Mouse (Mus musculus) heart, embryonic 12.5 days (tissue): ENCODE data around the gene Rcbtb1. TPM values are rescaled to one million over a fixed set of nuclear protein-coding genes. Genes with fewer than 3 reads are reported as not detected.
A peak's percentile ranks its signal among the peaks of the same experiment; 100 is the strongest.

Experiments used
- ATAC-seq: fragments of 200-750 bp; cut with Nextera tagmentation; 2 replicates; pipeline ENCODE4 v1.8.0; 2017; ENCODE audit warnings: moderate TSS enrichment, moderate library complexity; ENCODE audit not compliant: insufficient number of reproducible peaks, low FRiP score
- H3K27ac ChIP-seq: fragments of 300-500 bp; sonication (generic); 2 replicates; pipeline ENCODE4 v1.5.1; 2016; ENCODE audit warnings: mild to moderate bottlenecking, moderate library complexity; ENCODE audit not compliant: poor library complexity, severe bottlenecking
- H3K27me3 ChIP-seq: fragments of 300-500 bp; sonication (generic); replicated peaks from 2 replicates; pipeline ENCODE4 v1.6.1; 2016; ENCODE audit warnings: mild to moderate bottlenecking, moderate library complexity
- H3K36me3 ChIP-seq: fragments of 300-500 bp; sonication (generic); 2 replicates; pipeline ENCODE4 v1.6.1; 2016; ENCODE audit warnings: mild to moderate bottlenecking, moderate library complexity
- H3K4me1 ChIP-seq: fragments of 300-500 bp; sonication (generic); replicated peaks from 2 replicates; pipeline ENCODE4 v1.6.1; 2016; ENCODE audit warnings: mild to moderate bottlenecking
- H3K4me2 ChIP-seq: fragments of 300-500 bp; sonication (generic); 2 replicates; pipeline ENCODE4 v1.6.1; 2016; ENCODE audit warnings: mild to moderate bottlenecking, moderate library complexity
- H3K4me3 ChIP-seq: fragments of 300-500 bp; sonication (generic); 2 replicates; pipeline ENCODE4 v1.5.1; 2016; ENCODE audit warnings: mild to moderate bottlenecking
- H3K9ac ChIP-seq: fragments of 300-500 bp; sonication (generic); 2 replicates; pipeline ENCODE4 v1.6.1; 2016; ENCODE audit warnings: mild to moderate bottlenecking, moderate library complexity
- H3K9me3 ChIP-seq: fragments of 300-500 bp; sonication (generic); replicated peaks from 2 replicates; pipeline ENCODE4 v1.6.1; 2016; ENCODE audit warnings: mild to moderate bottlenecking, moderate library complexity
- WGBS: fragments of 180-500 bp; shearing (Covaris S2); methylation state at CpG from one replicate; pipeline ENCODE4 v1.1.7; 2016; 5-methylcytosine and 5-hydroxymethylcytosine counted together
- polyA plus RNA-seq: library from polyadenylated mRNA; unstranded; fragments of >200 nt; fragmentation: Nextera tagmentation; extraction: Ambion mirVana; gene quantifications from 2 replicates; pipeline ENCODE4 v1.2.1, GENCODE M21; 2016

Rcbtb1 gene
- 33.3 TPM in 2 replicates for polyA plus RNA-seq

DNA sequence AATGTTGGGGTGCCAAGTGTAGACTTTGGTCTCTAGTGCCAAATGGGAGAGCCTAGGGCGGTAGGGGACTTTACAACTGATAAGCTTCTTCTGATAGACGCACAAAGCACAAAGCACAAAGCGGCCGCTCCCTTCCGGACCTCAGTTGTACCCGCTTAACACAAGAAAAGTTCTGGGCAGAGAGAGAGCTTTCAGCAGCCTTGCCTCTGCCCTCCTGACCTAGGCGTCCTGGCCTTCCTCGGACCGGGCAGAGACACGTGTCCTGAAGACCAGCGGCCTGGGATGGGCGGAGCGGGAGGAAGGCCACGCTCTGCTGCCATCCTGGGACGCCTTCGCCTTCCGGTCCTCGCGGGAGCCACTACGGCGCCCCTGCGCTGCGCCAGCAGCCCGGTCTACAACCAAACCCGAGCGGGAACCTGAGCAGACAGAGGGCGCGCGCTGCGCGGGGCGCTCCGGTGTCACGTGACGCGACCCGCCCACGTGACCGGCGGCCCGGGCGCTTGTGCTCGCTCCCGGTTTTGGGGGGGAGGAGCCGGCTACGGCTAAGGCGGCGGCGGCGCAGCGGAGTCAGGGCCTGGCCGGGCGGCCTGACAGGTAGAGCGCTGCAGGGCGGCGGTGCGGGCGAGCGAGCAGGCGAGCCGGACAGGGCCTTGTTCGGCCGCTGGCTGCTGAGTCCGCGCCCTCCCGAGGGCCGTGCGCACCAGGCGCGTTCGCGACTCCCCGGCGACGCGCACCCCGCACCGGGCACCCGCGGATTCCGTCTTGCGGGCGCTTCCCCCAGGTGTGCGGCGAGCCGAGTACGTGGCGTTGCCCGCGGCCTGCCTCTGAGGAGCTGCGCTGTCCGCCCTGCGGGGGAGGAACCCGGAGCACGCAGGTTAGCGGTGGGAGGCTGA lies at the start of gene Rcbtb1:
Gene Rcbtb1 (plus strand): TSS at position 499 of the 893 bp plus-strand sequence.
- Histone ChIP-seq H3K27ac (peak within 1 kb of the TSS; percentile 96), H3K27me3 (no peaks in the 10 kb centered on the region), H3K9me3 (no peaks in the 10 kb centered on the region), H3K36me3 (no peaks in the 10 kb centered on the region), H3K9ac (peak within 1 kb of the TSS; percentile 91), H3K4me2 (peak within 1 kb of the TSS; percentile 71), H3K4me1 (peaks cover 21% of the 10 kb centered on the region), H3K4me3 (peak within 1 kb of the TSS; percentile 90)
- ATAC-seq: peak; percentile 96
- under 1% methylated on average over 94 of the region's 96 CpGs for WGBS

DNA sequence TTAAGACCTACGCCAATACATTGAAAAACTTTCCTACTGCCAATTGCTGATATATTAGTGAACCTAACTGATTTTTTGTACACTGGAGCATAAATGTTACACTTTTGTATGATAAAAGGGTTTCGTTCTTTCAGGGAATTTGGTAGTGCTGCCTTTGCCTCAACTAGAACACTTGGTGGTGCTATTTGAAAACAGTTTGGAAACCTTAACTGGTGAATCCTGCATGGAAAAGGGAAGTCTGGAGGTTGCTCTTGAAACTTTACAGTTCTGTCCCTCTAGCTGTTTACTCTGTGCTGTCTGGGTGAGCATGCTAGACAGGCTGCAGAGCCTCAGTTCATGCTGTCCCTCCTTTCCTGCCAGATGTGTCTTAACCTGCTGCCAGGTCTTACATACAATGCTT lies 45.4 kb upstream of the Rcbtb1 start:
- no peak overlapping the region for H3K4me2 ChIP-seq
- no peaks in the 10 kb centered on the region for H3K9me3 ChIP-seq
- no peak for ATAC-seq
- WGBS: 68% methylated on average over 2 of the region's 2 CpGs
- no peak overlapping the region for H3K4me3 ChIP-seq
- H3K9ac ChIP-seq: no peak overlapping the region
- no peaks in the 10 kb centered on the region for H3K36me3 ChIP-seq
- no peaks in the 10 kb centered on the region for H3K27me3 ChIP-seq
- no peak overlapping the region for H3K27ac ChIP-seq
- H3K4me1 ChIP-seq: no peaks in the 10 kb centered on the region

DNA sequence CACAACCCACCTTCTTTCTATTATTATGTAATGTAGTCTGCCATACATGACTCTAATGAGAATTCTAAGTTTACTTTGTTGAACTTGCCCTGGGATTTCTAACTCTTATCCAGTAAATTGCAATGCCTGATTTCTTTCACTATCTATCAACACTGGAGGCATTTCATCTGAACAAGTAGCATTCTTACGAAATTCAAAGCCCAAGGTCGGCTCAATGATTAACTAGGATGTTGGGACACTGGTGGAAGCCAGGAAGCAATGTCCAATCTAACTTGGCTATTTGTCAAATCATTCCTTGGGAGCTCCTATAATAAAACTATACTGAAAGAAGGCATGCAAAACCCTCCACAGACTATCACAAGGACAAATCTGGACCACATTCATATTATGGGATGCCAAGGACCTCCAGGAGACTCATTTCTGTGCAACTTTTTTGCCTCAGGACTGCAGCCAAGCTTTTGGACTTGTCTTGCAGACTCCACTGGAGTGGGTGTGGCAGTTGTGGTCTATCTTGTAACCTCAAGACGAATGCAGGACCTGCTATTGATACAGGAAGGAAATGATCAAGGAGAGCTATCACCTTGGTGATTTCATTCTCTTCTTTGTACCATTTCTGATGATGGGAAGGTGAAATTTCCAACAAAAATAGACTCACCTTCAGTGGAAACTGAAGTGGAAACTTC lies 43.9 kb upstream of the Rcbtb1 start:
- H3K9me3 ChIP-seq: no peaks in the 10 kb centered on the region
- 61% methylated on average over 3 of the region's 3 CpGs for WGBS
- no peaks in the 10 kb centered on the region for H3K36me3 ChIP-seq
- no peak overlapping the region for H3K4me3 ChIP-seq
- no peak overlapping the region for H3K9ac ChIP-seq
- no peaks in the 10 kb centered on the region for H3K4me1 ChIP-seq
- no peak overlapping the region for H3K4me2 ChIP-seq
- no peak for ATAC-seq
- no peaks in the 10 kb centered on the region for H3K27me3 ChIP-seq
- no peak overlapping the region for H3K27ac ChIP-seq

DNA sequence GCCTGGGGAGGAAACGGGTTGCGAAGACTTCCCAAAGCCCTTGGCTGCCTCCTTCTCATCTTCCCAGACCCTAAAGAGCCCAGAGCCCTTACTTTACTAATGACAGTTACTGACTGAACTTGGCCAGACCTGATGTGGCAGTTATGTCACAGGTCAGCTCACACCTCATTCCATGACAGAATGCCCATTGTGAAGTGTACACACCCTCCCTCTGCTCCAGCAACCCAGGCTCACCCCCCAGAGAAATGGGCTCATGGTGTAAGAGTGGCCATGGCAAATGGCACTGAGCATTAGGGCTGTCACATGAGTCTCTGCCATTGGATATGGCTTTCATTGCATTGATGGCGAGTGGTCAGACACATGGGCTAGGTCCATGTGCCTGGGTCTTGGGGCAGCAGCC lies 22.4 kb upstream of the Rcbtb1 start, which contains the start of gene Gm5142:
Gene Gm5142 (minus strand): TSS at position 101 of the 400 bp plus-strand sequence.
- ATAC-seq: no peak
- H3K9ac ChIP-seq: no peak within 1 kb of the TSS
- no peak within 1 kb of the TSS for H3K27ac ChIP-seq
- no peaks in the 10 kb centered on the region for H3K36me3 ChIP-seq
- 69% methylated on average over 3 of the region's 3 CpGs for WGBS
- H3K9me3 ChIP-seq: no peaks in the 10 kb centered on the region
- 0 out of 2 replicates have a peak, but pooled peaks cover 3% of the 10 kb centered on the region for H3K27me3 ChIP-seq
- no peak within 1 kb of the TSS for H3K4me3 ChIP-seq
- no peaks in the 10 kb centered on the region for H3K4me1 ChIP-seq
- no peak within 1 kb of the TSS for H3K4me2 ChIP-seq

DNA sequence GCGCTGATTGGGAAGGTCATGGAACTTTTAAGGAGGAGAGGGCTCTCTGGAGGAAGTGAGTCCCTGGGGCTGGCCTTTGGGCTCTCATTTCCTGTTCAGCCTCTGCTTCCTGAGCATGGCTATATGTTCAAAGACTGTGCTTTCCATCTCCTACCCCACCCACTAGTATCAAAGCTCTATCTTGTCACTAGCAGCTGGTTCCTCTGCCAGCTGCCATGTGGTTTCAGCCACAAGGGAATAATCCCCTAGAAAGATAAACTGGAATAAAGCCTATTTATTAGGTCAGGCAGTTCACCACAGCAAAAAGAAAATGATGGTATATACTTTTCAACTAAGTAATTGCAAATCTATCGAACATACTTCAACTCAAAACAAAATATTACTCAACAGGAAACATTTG lies 18.3 kb upstream of the Rcbtb1 start:
- Histone ChIP-seq H3K36me3 (no peaks in the 10 kb centered on the region), H3K4me2 (no peak overlapping the region), H3K9ac (no peak overlapping the region), H3K27ac (no peak overlapping the region), H3K4me1 (no peaks in the 10 kb centered on the region), H3K27me3 (0 out of 2 replicates have a peak, but pooled peaks cover 3% of the 10 kb centered on the region), H3K9me3 (no peaks in the 10 kb centered on the region), H3K4me3 (no peak overlapping the region)
- ATAC-seq: no peak
- WGBS: 71% methylated on average over 2 of the region's 2 CpGs

DNA sequence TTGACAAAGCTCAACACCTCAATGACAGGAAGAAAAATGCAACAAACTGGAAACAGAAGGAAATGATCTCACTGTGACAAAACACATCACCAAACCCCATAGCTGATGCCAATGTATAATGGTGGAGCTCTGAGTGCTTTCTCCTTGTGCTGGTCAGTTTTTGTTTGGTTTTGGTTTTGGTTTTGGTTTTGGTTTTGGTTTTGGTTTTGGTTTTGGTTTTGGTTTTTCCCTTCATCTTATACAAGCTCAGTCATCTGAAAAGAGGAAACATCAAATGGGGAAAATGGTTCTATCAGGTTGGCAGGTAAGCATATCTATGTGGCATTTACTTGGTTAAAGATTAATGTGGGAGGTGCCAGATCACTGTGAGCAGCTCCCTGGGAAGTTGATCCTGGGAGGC lies 15.5 kb upstream of the Rcbtb1 start:
- Histone ChIP-seq H3K4me1 (no peaks in the 10 kb centered on the region), H3K4me3 (no peak overlapping the region), H3K36me3 (no peaks in the 10 kb centered on the region), H3K27me3 (no peaks in the 10 kb centered on the region), H3K9ac (no peak overlapping the region), H3K4me2 (no peak overlapping the region), H3K27ac (no peak overlapping the region), H3K9me3 (no peaks in the 10 kb centered on the region)
- no peak for ATAC-seq

DNA sequence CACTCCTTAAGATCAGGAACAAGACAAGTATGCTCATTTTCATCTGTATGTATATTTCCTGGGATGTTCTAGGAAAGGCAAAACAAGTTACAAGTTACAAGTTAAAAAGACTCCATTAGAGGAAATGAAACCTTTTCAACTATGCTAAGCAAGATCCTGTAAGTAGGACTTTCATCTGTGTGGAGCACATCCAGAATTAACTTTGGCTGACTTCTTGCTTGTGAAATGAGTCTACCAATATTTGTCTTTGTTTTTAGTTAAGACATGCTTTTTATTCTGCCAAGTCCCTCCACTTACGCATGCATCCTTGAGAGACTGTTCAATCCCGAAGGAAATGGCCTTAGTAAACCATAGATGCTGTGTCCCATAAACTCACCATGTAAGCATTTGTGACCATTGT lies 14.9 kb upstream of the Rcbtb1 start:
- ATAC-seq: no peak
- no peaks in the 10 kb centered on the region for H3K36me3 ChIP-seq
- 85% methylated on average over 2 of the region's 2 CpGs for whole genome bisulfite sequencing
- no peaks in the 10 kb centered on the region for H3K27me3 ChIP-seq
- no peak overlapping the region for H3K4me2 ChIP-seq
- no peaks in the 10 kb centered on the region for H3K9me3 ChIP-seq
- no peak overlapping the region for H3K27ac ChIP-seq
- no peak overlapping the region for H3K9ac ChIP-seq
- H3K4me1 ChIP-seq: no peaks in the 10 kb centered on the region
- no peak overlapping the region for H3K4me3 ChIP-seq

DNA sequence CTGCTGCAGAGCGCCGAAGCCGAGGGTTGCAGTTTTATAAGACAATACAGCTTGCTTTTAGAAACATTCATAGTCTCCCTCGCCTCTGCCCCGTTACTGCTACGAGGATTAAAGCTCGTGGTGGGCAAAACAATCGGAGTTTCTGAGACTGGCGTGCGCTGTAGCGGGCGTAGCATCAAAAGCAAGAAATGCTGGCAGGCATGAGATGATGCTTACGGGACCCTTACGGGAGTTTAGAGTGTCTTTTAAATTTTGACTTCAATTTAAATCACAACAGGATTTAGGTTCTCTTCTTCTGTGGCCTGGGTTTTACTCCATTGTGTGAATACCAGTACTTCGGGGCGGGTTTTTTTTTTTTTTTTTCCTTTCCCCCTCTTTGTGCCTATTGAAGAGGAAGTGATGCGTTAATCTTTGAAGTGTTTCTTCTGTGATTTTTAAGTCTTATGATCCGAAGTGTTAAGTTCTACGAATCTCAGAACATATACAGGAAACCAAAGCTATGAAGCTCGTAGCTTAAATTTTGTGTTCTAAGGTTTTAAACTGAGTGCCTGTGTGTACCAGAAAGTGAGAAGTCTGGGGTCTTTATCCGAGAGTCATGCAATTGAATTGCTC lies 701 bp downstream of the Rcbtb1 start:
- Histone ChIP-seq H3K4me2 (peak overlapping the region; percentile 71), H3K4me1 (peaks cover 27% of the 10 kb centered on the region), H3K4me3 (peak overlapping the region; percentile 90), H3K27me3 (no peaks in the 10 kb centered on the region), H3K9ac (peak overlapping the region; percentile 91), H3K36me3 (no peaks in the 10 kb centered on the region), H3K9me3 (no peaks in the 10 kb centered on the region), H3K27ac (peak overlapping the region; percentile 96)
- WGBS: 2% methylated on average over 21 of the region's 21 CpGs
- no peak for ATAC-seq

DNA sequence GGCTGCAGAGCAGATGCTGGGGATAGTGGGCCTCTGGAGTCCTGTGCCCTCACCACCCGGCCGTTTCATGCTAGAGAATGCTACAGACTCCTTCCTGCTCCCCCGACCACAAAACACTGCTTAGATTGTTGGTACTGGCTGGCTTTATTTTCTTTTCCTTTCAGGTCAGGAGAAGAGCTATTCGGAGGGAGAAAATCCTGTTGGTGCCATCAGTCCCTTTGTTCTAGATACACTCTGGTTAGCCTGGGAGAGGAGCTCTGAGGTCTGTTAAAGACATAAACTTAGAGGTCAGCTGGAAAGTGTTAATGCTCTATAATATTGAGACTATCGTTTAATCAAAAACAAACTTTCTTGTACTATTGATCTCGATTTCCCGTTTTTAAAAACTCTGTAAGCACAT lies 4.5 kb downstream of the Rcbtb1 start:
- no peak overlapping the region for H3K4me3 ChIP-seq
- H3K9ac ChIP-seq: no peak overlapping the region
- 41% methylated on average over 7 of the region's 7 CpGs for WGBS
- ATAC-seq: no peak
- H3K27me3 ChIP-seq: no peaks in the 10 kb centered on the region
- H3K36me3 ChIP-seq: peaks cover 5% of the 10 kb centered on the region; the same call in 1 of the 2 replicates
- peaks cover 27% of the 10 kb centered on the region for H3K4me1 ChIP-seq
- no peak overlapping the region for H3K4me2 ChIP-seq
- H3K9me3 ChIP-seq: no peaks in the 10 kb centered on the region
- no peak overlapping the region for H3K27ac ChIP-seq

DNA sequence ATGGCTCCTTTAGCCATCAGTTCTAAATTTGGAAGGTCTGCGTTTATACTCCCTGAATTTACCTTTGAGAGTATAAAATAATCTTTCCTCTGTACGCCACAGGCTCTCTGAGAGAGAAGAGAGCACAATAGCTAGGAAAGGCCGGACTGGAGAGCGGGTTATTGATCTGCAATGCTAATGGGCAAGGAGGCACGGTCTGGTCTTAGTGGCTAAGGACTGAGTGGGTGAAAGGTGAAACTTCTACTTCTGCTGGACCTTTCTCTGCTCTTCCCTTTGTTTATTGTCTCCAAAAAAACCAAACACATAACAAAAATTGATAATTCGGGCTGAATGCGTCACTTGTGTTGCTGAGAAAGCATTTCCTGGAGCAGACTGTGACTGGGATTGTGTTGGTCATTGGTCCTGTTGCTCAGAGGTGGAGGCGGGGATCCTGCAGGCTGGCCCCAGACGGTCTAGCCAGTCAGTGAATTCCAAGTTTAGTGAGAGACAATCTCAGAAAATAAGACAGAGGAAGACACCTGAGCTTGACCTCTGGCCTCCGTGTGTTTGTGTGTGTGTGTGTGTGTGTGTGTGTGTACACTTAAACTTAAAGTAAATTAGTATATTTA lies 5.1 kb downstream of the Rcbtb1 start:
- 68% methylated on average over 10 of the region's 10 CpGs for WGBS
- ATAC-seq: no peak
- H3K4me3 ChIP-seq: no peak overlapping the region
- H3K4me1 ChIP-seq: peaks cover 27% of the 10 kb centered on the region
- no peak overlapping the region for H3K27ac ChIP-seq
- H3K27me3 ChIP-seq: no peaks in the 10 kb centered on the region
- H3K4me2 ChIP-seq: no peak overlapping the region
- H3K9ac ChIP-seq: no peak overlapping the region
- H3K9me3 ChIP-seq: no peaks in the 10 kb centered on the region
- H3K36me3 ChIP-seq: peaks cover 10% of the 10 kb centered on the region; the same call in 1 of the 2 replicates

DNA sequence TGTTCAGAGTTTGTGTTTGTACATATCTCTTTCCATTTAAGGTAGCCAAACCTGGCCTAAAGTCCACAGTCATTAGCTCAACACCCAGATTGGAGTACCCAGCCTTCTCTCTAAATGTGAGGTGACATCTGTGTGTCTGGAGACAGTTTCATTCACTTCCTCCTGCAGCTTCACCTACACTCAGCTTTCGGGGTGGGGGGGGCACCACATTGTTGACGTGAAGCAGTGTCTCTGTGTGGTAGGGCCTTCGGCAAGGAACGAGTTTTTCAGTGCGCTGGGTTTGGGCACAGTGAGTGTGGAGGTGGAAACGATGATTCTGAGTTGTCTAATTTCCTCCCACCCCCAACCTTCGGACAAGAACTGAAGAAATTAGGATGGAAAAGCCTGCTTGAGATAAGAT lies 8.0 kb downstream of the Rcbtb1 start:
- H3K27me3 ChIP-seq: no peaks in the 10 kb centered on the region
- no peak overlapping the region for H3K4me2 ChIP-seq
- H3K9me3 ChIP-seq: no peaks in the 10 kb centered on the region
- 83% methylated on average over 7 of the region's 7 CpGs for WGBS
- ATAC-seq: no peak
- peaks cover 20% of the 10 kb centered on the region for H3K4me1 ChIP-seq
- H3K36me3 ChIP-seq: peaks cover 20% of the 10 kb centered on the region
- H3K27ac ChIP-seq: no peak overlapping the region
- no peak overlapping the region for H3K9ac ChIP-seq
- H3K4me3 ChIP-seq: no peak overlapping the region
